Mouse (Mus musculus): ENCODE data around the gene Vgll2. TPM values are rescaled to one million over a fixed set of nuclear protein-coding genes. Genes with fewer than 3 reads are reported as not detected.

The Vgll2 gene
- polyA plus RNA-seq, 1 experiment from 2014 or later: 0.89 TPM

DNA sequence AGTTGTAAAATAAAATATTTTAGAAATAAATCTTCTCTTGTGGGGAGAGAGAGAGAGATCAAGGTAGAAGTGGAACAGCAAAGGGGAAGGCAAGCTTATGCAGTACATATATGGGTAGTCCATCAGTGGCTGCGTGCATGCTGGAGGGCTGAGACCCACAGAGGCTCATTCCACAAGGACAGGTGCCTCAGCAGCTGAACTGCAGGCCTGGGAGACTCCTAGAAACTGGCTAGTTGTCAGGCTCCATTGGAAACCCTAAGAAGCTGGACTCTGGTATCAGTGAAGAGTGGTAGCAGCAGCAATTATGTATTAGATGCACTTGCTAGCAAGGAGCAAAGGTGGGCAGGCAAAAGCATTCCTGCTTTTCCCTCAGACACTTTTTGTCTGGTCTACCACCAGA, 17.1 kb downstream of the Vgll2 start:
- Histone ChIP-seq H3K36me3 (ENCODE audit: control insufficient read depth, insufficient read depth, low read length) (no peaks in the 10 kb centered on the region), H3K9ac (ENCODE audit: low read depth, low read length) (no peak overlapping the region), H3K9me3 (ENCODE audit: control insufficient read depth, low read length) (no peaks in the 10 kb centered on the region), H3K4me2 (no peak overlapping the region), H3K4me1 (replicated peaks; ENCODE audit: control insufficient read depth, insufficient read depth, low read length) (no peaks in the 10 kb centered on the region), H3K27ac (ENCODE audit: low read depth, low read length) (no peak overlapping the region), H3K4me3 (ENCODE audit: low read depth, low read length) (no peak overlapping the region), H3K27me3 (replicated peaks; ENCODE audit: control insufficient read depth, insufficient read depth, low read length) (no peaks in the 10 kb centered on the region)
- ATAC-seq (replicated peaks; ENCODE audit: low FRiP score) (no peak), DNase-seq (ENCODE audit: low spot score) (no peak)
- WGBS: 61% methylated on average over 1 of the region's 1 CpGs

DNA sequence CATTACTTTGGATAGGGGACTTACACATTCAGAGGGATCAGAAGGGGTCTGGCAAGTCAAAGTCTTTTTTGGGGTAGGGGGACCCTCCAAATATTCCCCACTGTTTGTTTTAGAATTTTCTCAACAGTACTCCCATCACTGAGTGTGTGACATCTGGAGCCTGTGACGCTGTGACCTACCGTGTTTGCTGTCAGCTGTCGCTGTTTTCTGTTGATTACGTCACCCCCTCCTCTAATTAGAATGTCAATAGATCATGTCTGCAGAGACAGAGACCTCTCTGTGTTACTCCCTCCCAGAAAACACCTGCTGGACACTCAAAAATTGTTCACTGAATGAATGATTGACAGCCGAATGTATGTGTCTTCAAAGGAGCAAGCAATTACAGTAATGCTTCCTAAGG, 20.8 kb downstream of the Vgll2 start:
- H3K4me3 ChIP-seq (ENCODE audit: low read depth, low read length): no peak overlapping the region
- no peaks in the 10 kb centered on the region for H3K27me3 ChIP-seq (replicated peaks; ENCODE audit: control insufficient read depth, insufficient read depth, low read length)
- no peaks in the 10 kb centered on the region for H3K36me3 ChIP-seq (ENCODE audit: control insufficient read depth, insufficient read depth, low read length)
- ATAC-seq (replicated peaks; ENCODE audit: low FRiP score): no peak
- WGBS: 67% methylated on average over 5 of the region's 5 CpGs
- H3K9me3 ChIP-seq (ENCODE audit: control insufficient read depth, low read length): no peaks in the 10 kb centered on the region
- H3K9ac ChIP-seq (ENCODE audit: low read depth, low read length): no peak overlapping the region
- no peak overlapping the region for H3K27ac ChIP-seq (ENCODE audit: low read depth, low read length)
- no peak for DNase-seq (ENCODE audit: low spot score)
- no peaks in the 10 kb centered on the region for H3K4me1 ChIP-seq (replicated peaks; ENCODE audit: control insufficient read depth, insufficient read depth, low read length)
- no peak overlapping the region for H3K4me2 ChIP-seq

DNA sequence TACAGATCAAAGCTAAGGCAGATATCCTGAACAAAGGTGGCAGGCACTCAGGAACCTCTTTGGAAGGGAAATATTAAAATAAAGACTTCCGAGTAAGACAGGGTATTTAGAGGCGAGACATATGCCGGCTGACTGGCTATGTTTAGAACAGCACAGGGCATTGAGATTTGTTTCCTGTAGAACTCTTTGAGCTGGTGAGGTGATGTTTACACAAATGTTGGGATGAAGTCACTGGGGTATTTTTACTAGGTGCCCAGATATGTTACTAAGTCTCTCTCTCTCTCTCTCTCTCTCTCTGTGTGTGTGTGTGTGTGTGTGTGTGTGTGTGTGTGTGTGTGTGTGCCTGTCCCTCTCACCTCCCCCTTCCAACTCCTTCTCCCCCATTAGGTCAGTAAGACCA, 26.0 kb downstream of the Vgll2 start:
- no peak for DNase-seq (ENCODE audit: low spot score)
- H3K36me3 ChIP-seq (ENCODE audit: control insufficient read depth, insufficient read depth, low read length): no peaks in the 10 kb centered on the region
- WGBS: 72% methylated on average over 3 of the region's 3 CpGs

DNA sequence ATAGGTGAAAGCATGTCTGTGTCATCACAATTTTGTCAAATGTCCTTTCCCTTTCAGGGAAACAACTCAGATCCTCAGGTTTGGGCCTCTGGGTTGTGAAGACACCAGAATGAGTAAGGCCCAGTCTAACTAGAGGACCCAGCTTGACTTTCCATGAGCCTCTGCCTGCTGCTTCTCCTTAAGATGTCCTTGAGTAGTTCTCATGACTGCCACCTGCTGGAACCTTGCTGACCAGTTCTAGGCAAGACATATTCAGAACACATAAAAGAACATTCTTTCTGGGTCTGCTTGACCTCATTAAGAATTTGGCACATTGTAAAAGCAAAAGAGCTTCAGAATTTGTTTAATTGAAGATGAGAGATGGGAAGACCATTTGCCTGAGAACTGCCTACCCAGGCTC, 50.2 kb downstream of the Vgll2 start:
- H3K36me3 ChIP-seq (ENCODE audit: control insufficient read depth, insufficient read depth, low read length): no peaks in the 10 kb centered on the region
- ATAC-seq (replicated peaks; ENCODE audit: low FRiP score) (peak; percentile 47; the same call in 1 of the 2 replicates), DNase-seq (ENCODE audit: low spot score) (no peak)
- no peak overlapping the region for H3K27ac ChIP-seq (ENCODE audit: low read depth, low read length)
- no peaks in the 10 kb centered on the region for H3K27me3 ChIP-seq (replicated peaks; ENCODE audit: control insufficient read depth, insufficient read depth, low read length)
- no peak overlapping the region for H3K4me2 ChIP-seq
- H3K4me3 ChIP-seq (ENCODE audit: low read depth, low read length): no peak overlapping the region
- H3K4me1 ChIP-seq (replicated peaks; ENCODE audit: control insufficient read depth, insufficient read depth, low read length): no peaks in the 10 kb centered on the region
- no peaks in the 10 kb centered on the region for H3K9me3 ChIP-seq (ENCODE audit: control insufficient read depth, low read length)
- H3K9ac ChIP-seq (ENCODE audit: low read depth, low read length): no peak overlapping the region

More for the DNA sequence above, 26.0 kb downstream of the Vgll2 start:
- Histone ChIP-seq H3K27ac (ENCODE audit: low read depth, low read length) (no peak overlapping the region), H3K4me2 (no peak overlapping the region), H3K9me3 (ENCODE audit: control insufficient read depth, low read length) (no peaks in the 10 kb centered on the region), H3K9ac (ENCODE audit: low read depth, low read length) (no peak overlapping the region), H3K4me3 (ENCODE audit: low read depth, low read length) (no peak overlapping the region), H3K4me1 (replicated peaks; ENCODE audit: control insufficient read depth, insufficient read depth, low read length) (no peaks in the 10 kb centered on the region), H3K27me3 (replicated peaks; ENCODE audit: control insufficient read depth, insufficient read depth, low read length) (no peaks in the 10 kb centered on the region)
- no peak for ATAC-seq (replicated peaks; ENCODE audit: low FRiP score)

Small RNA genes lying within 50 kb of the gene (microRNA-seq; reads per million reads assigned to microRNA genes)
- gene Gm24084 (ENCODE audit: borderline number of aligned reads): not detected

Other genes starting within 250 kb of the Vgll2 start
- gene Ros1, start 172.7 kb downstream of the Vgll2 start, polyA plus RNA-seq (2014; fragmentation: Nextera tagmentation; extraction: Ambion mirVana): 0.09 TPM in 1 of 2 replicates, not detected in the other
- 11.9 and 13.5 TPM in 2 replicates for gene Dcbld1, start 211.1 kb downstream of the Vgll2 start, polyA plus RNA-seq (2014; fragmentation: Nextera tagmentation; extraction: Ambion mirVana)

Data from liver, embryonic 11.5 days (tissue).